Mouse (Mus musculus): ENCODE results near the gene Mup10. TPM values are rescaled to one million over a fixed set of nuclear protein-coding genes. Genes with fewer than 3 reads are reported as not detected.
"Not testable (repeated sequence)": the region's sequence is repeated elsewhere in the genome, so short reads cannot be mapped to it uniquely, and the experiment has no call there.

The Mup10 gene
- polyA plus RNA-seq (2016; fragmentation: Nextera tagmentation; extraction: Ambion mirVana) = 0.56 and 2.1 TPM in 2 replicates

GRCm38 (mm10) chr4:60582099-60582498, at the start of gene Mup10:
TSS of gene Mup10 (minus strand) at chr4:60582199.
- not testable (repeated sequence) for H3K4me3 ChIP-seq
- WGBS = 93% methylated on average over 2 of the region's 2 CpGs

More at GRCm38 (mm10) chr4:60582099-60582498, at the start of gene Mup10:
- not testable (repeated sequence) for H3K4me1 ChIP-seq; H3K27ac ChIP-seq; H3K27me3 ChIP-seq (ENCODE audit: low read depth, poor library complexity, severe bottlenecking); H3K9me3 ChIP-seq (replicated peaks); H3K36me3 ChIP-seq; DNase-seq (ENCODE audit: low spot score)

Other genes with a start within 250 kb of the Mup10 start
- gene Mup9, start 160.2 kb downstream of the Mup10 start, polyA plus RNA-seq (2016; fragmentation: Nextera tagmentation; extraction: Ambion mirVana) = 2.2 and 2.6 TPM in 2 replicates
- 0.20 and 0.26 TPM in 2 replicates for gene Mup1, start 80.2 kb downstream of the Mup10 start, polyA plus RNA-seq (2016; fragmentation: Nextera tagmentation; extraction: Ambion mirVana)
- not detected in 2 replicates for gene Mup11, start 80.2 kb upstream of the Mup10 start, polyA plus RNA-seq (2016; fragmentation: Nextera tagmentation; extraction: Ambion mirVana)
- gene Mup12, start 159.1 kb upstream of the Mup10 start, polyA plus RNA-seq (2016; fragmentation: Nextera tagmentation; extraction: Ambion mirVana) = 0.26 TPM in 1 of 2 replicates, not detected in the other
- 0.80 TPM in 1 of 2 replicates, not detected in the other for gene Mup22, start 239.3 kb upstream of the Mup10 start, polyA plus RNA-seq (2016; fragmentation: Nextera tagmentation; extraction: Ambion mirVana)